Mouse (Mus musculus) erythroblast, embryonic 14.5 days (primary cell): ENCODE data around the gene Pou2f1. TPM values are rescaled to one million over a fixed set of nuclear protein-coding genes. Genes with fewer than 3 reads are reported as not detected.

Experiments
- H3K27me3 ChIP-seq: 2 replicates; pipeline ENCODE4 v1.6.1; 2012; ENCODE audit warnings: inconsistent platforms; ENCODE audit not compliant: control insufficient read depth
- H3K36me3 ChIP-seq: 2 replicates; pipeline ENCODE4 v1.6.1; 2012; ENCODE audit warnings: mild to moderate bottlenecking, inconsistent platforms; ENCODE audit not compliant: control insufficient read depth
- H3K4me1 ChIP-seq: 2 replicates; pipeline ENCODE4 v1.6.1; 2012; ENCODE audit warnings: inconsistent platforms; ENCODE audit not compliant: control insufficient read depth
- H3K4me3 ChIP-seq: replicated peaks from 2 replicates; pipeline ENCODE3; 2012; ENCODE audit warnings: moderate library complexity, mild to moderate bottlenecking, inconsistent platforms
- H3K9me3 ChIP-seq: 2 replicates; pipeline ENCODE4 v1.6.1; 2012; ENCODE audit warnings: low read length, inconsistent platforms, mixed read lengths; ENCODE audit not compliant: control insufficient read depth
- GATA1 ChIP-seq: IDR thresholded peaks from 2 replicates; pipeline ENCODE4 v1.6.1; 2012; ENCODE audit warnings: low read length, inconsistent platforms, mixed read lengths
- TAL1 ChIP-seq: IDR thresholded peaks from 3 replicates; pipeline ENCODE4 v1.6.1; 2012; ENCODE audit warnings: low read length, inconsistent platforms, mixed read lengths
- polyA plus RNA-seq: library from polyadenylated mRNA; stranded (reverse); fragments of >175 nt; gene quantifications from 2 replicates; pipeline ENCODE4 v1.2.3, GENCODE M21; 2012

Pou2f1 gene
- polyA plus RNA-seq, 1 experiment: 0.59 TPM

GRCm38 (mm10) chr1:165908806-165909205 is 93.7 kb downstream of the Pou2f1 start:
- H3K9me3 ChIP-seq: no peaks in the 10 kb centered on the region
- TF ChIP-seq TAL1 (no peak), GATA1 (no peak)
- no peaks in the 10 kb centered on the region for H3K4me1 ChIP-seq
- H3K36me3 ChIP-seq: peaks cover 50% of the 10 kb centered on the region
- no peaks in the 10 kb centered on the region for H3K27me3 ChIP-seq
- H3K4me3 ChIP-seq: no peak overlapping the region

GRCm38 (mm10) chr1:165908153-165908552 is 94.3 kb downstream of the Pou2f1 start:
- no peaks in the 10 kb centered on the region for H3K4me1 ChIP-seq
- no peaks in the 10 kb centered on the region for H3K9me3 ChIP-seq
- no peaks in the 10 kb centered on the region for H3K27me3 ChIP-seq
- no peak for TF ChIP-seq GATA1
- TF ChIP-seq TAL1: no peak
- H3K36me3 ChIP-seq: peaks cover 54% of the 10 kb centered on the region
- no peak overlapping the region for H3K4me3 ChIP-seq

- no peak for TF ChIP-seq GATA1
- no peak for TF ChIP-seq TAL1
- no peak overlapping the region for H3K4me3 ChIP-seq
- no peaks in the 10 kb centered on the region for H3K9me3 ChIP-seq
- peaks cover 59% of the 10 kb centered on the region for H3K36me3 ChIP-seq
- H3K4me1 ChIP-seq: no peaks in the 10 kb centered on the region
- H3K27me3 ChIP-seq: no peaks in the 10 kb centered on the region
Observed at GRCm38 (mm10) chr1:165903596-165903995, 98.9 kb downstream of the Pou2f1 start.

GRCm38 (mm10) chr1:165891686-165892085 is 110.8 kb downstream of the Pou2f1 start:
- H3K27me3 ChIP-seq: no peaks in the 10 kb centered on the region
- H3K4me1 ChIP-seq: no peaks in the 10 kb centered on the region
- H3K9me3 ChIP-seq: no peaks in the 10 kb centered on the region
- H3K4me3 ChIP-seq: no peak overlapping the region
- no peak for TF ChIP-seq TAL1
- no peak for TF ChIP-seq GATA1
- H3K36me3 ChIP-seq: peaks cover 58% of the 10 kb centered on the region

GRCm38 (mm10) chr1:165882146-165882900 is 120.2 kb downstream of the Pou2f1 start:
- no peaks in the 10 kb centered on the region for H3K9me3 ChIP-seq
- H3K27me3 ChIP-seq: no peaks in the 10 kb centered on the region
- H3K36me3 ChIP-seq: peaks cover 49% of the 10 kb centered on the region
- TF ChIP-seq TAL1 (no peak), GATA1 (no peak)
- no peaks in the 10 kb centered on the region; the same call in 1 of the 2 replicates for H3K4me1 ChIP-seq
- H3K4me3 ChIP-seq: no peak overlapping the region

GRCm38 (mm10) chr1:165878751-165879150 is 123.7 kb downstream of the Pou2f1 start:
- Histone ChIP-seq H3K9me3 (no peaks in the 10 kb centered on the region), H3K27me3 (no peaks in the 10 kb centered on the region), H3K4me3 (no peak overlapping the region), H3K4me1 (peaks cover 9% of the 10 kb centered on the region), H3K36me3 (peaks cover 67% of the 10 kb centered on the region)
- no peak for TF ChIP-seq GATA1
- TF ChIP-seq TAL1: no peak

- peaks cover 9% of the 10 kb centered on the region for H3K4me1 ChIP-seq
- H3K36me3 ChIP-seq: peaks cover 65% of the 10 kb centered on the region
- H3K4me3 ChIP-seq: no peak overlapping the region
- H3K27me3 ChIP-seq: no peaks in the 10 kb centered on the region
- TF ChIP-seq TAL1 (no peak), GATA1 (no peak)
- H3K9me3 ChIP-seq: no peaks in the 10 kb centered on the region
Observed at GRCm38 (mm10) chr1:165875520-165876284, 126.8 kb downstream of the Pou2f1 start.

- Histone ChIP-seq H3K27me3 (no peaks in the 10 kb centered on the region), H3K9me3 (no peaks in the 10 kb centered on the region), H3K4me3 (no peak overlapping the region), H3K36me3 (peaks cover 62% of the 10 kb centered on the region), H3K4me1 (peaks cover 9% of the 10 kb centered on the region)
- TF ChIP-seq GATA1 (no peak), TAL1 (no peak)
Observed at GRCm38 (mm10) chr1:165874645-165875044, 127.8 kb downstream of the Pou2f1 start.

- Histone ChIP-seq H3K9me3 (no peaks in the 10 kb centered on the region), H3K36me3 (peaks cover 28% of the 10 kb centered on the region), H3K4me3 (no peak overlapping the region), H3K27me3 (no peaks in the 10 kb centered on the region), H3K4me1 (peaks cover 4% of the 10 kb centered on the region; the same call in 1 of the 2 replicates)
- TF ChIP-seq GATA1 (no peak), TAL1 (no peak)
Observed at GRCm38 (mm10) chr1:165868659-165869058, 133.8 kb downstream of the Pou2f1 start.
